Mouse (Mus musculus) lung, adult 18-20 months (tissue): Measurements from ENCODE around the gene Chaf1a.
"Not testable (repeated sequence)": the region's sequence is repeated elsewhere in the genome, so short reads cannot be mapped to it uniquely, and the experiment has no call there.

Experiments
- DNase-seq, 2 experiments: peaks; one replicate each; pipeline ENCODE4 v3.0.0; 2022; ENCODE audit warnings: mixed read lengths in 2 of 2

The Chaf1a gene

DNA sequence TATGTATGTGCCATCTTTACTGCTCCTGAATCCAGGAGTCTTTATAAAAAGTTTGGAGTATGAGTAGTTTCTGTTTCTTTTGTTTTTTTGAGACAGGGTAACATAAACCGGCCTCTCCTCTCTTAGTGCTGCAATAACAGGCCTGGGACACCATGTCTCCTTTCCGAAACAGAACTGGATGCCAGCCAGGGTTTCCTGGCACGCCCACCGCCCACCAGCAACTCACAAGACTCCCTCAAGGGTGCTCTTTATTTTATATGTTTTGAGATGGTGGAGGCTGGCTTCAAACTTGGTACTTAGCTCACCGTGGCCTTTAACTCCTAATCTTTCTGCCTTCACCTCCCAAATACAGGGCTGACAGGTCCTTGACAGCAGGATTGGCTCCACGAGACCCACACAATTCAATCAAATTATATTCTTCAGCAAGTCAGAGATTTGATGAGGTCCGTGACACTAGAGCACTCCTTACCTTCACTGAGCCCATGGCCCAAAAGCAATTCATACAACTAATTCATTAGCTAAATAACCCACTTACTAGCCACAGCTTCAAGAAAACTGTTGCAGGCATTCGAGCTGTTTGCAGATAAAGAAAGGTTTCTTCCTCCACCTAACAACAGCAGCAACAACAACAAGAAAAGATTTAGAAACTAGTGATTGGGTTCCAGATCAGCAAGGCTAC is 1.5 kb upstream of the Chaf1a start:
- no peak for DNase-seq

GRCm38 (mm10) chr17:56039345-56039744 is 894 bp upstream of the Chaf1a start:
- DNase-seq: no peak

GRCm38 (mm10) chr17:56040857-56041163 is 571 bp downstream of the Chaf1a start:
- no peak for DNase-seq

GRCm38 (mm10) chr17:56051369-56051768 is 11.1 kb downstream of the Chaf1a start:
- no peak for DNase-seq

DNA sequence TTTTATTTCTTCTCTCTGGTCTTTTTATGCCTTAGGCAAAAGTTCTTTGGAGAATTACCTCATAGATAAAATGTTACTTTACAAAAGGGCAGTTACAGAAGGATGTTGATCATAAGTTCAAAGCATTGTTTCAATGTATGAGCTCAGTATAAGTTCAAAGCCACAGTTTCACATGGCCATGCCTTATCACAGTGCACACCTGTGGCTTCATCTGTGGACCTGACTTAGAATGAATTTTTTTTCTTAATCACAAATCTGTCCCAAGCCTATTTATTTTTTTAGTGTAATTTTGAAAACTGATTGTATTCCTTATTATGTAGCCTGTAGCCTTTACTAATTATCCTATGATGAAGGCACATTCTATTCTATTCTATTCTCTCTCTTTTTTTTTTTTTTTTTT is 14.7 kb downstream of the Chaf1a start:
- DNase-seq: no peak

DNA sequence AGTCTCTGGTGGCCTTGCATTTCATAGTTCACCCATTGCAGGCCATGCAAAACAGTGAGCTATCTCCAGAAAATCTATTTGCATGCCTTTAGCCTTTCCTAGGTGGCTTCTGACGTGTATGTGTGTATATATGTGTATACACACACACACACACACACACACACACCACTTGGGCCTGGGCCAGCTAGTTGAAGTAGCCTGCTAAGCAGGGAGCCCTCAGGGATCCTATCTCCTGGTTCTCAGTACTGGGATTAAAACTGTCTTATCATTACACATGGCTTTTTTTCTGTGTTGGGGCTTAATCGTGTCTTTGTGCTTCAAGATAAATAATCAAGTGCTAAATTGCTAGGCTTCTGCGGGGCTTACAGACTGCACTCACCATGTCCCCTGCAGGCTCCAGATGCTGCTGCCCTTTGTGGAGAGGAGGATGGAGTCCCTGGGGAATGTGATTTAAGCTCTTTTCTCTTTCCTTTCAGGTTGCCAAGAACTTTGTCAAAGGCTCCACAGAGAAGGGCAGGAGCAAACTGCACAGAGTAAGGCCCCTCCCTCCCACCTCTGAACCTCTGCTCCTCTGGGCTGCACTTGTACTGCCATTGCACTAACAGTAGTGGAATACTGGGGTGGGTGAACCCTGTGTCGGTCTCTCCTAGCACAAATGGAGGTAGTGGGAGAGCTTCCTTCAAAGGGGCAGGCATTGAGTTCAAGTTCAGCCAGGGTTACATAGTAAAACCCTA is 15.9 kb downstream of the Chaf1a start:
- no peak for DNase-seq

- no peak for DNase-seq
These were observed 17.3 kb downstream of the Chaf1a start for GRCm38 (mm10) chr17:56057381-56058120.

GRCm38 (mm10) chr17:56062081-56062480 is 21.8 kb downstream of the Chaf1a start:
- DNase-seq: no peak

DNA sequence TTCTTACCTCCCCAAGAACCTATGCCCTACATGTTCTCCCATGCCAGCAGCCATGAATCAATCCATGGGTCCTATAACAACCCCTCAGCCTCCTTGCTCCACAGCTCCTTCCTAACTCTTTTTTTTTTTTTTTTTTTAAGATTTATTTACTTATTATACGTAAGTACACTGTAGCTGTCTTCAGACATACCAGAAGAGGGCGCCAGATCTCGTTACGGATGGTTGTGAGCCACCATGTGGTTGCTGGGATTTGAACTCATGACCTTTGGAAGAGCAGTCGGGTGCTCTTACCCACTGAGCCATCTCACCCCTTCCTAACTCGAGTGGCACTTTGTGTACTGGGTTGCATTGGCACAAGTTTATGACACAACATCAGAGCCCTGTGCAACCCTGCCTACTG is 25.5 kb downstream of the Chaf1a start:
- not testable (repeated sequence) for DNase-seq

DNA sequence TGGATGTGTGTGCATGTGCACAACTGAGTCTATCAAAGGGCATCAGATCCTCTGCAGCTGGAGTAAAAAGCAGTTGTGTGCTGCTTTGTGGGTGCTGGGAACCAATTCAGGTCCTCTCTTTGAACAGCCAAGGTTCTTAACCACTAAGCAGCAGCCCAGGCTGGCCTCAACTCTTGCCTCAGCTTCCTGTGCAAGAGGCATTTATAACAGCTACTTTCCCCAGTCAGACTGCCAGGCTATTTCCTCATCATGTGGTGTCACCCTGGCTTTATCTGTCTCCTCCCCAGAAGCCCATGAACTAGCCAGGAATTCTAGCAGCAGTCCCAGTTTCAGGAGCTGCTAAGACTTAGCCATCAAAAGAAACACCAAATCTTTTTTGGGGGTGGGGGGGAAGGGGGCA is 26.2 kb downstream of the Chaf1a start:
- DNase-seq: no peak

DNA sequence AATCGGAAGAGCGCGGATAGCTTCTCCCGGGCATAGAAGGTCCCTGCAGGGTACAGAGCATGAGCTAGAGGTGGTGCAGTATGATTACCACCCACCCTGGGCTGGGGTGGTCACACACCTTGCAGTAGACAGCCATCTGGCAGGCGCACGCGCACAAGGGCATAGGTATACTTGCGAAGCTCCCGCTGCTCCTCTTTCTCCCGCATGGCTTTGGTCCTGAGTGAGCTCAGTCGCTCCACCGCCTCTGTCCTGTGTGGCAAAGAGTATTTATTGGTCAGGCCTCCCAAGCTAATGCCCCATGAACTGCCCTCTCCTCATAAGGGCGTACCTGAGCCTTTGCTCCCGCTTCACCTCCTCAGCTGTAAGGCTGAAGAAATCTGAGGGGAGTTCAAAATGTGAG is 28.8 kb downstream of the Chaf1a start:
- DNase-seq: no peak

DNA sequence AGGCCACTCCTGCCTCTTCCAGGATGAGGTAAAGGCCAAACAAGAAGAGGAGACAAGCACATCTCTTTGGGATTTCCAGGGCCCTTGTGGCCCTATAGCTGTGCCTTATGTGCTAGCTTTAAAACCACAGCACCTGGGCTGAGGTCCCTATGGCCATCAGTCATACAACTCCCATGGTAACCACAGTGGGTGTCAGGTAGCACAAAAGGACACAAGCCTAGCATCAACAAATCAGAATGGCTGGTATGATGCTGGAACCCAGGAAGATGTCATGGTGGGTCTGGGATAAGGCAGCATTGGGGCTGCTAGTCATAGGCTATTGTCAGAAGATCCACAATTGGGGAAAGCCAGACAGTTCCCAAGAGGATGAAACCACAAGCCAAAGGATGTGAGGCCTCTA is 30.9 kb downstream of the Chaf1a start:
- no peak for DNase-seq

- DNase-seq: no peak
These were observed 32.0 kb downstream of the Chaf1a start for GRCm38 (mm10) chr17:56072243-56072642.

DNA sequence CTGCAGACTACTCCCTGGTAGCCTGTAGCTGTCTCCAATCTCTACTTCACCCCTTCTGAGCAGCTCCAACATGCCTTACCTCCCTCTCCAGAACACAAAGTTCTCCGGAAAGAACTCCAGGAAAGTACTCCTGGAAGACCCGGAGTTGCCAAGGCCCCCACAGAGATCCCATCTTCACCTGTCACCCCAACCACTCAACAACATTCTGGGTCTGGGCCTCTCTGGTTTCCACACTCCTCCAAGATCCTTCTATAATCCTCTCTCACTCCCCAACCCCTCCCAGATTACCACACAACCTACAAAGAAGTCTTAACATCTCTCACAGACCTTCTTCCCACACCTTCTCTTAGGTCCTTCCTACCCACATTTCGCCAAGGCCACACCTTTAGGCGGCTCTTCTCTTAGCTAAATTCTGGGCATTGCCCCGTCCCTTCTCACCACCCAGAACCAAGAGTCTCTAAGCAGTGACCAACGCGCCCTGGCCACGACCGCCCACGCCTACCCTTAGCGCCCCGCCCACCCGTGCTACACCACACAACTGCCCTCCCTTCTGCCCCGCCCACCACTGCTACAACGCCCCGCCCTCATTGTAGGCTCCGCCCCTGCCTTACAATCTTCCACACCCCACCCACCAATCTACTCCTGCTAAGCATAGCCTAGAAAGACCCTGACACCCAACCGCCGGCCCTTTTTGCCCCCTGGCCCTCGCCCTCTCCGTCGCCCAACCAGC is 34.0 kb downstream of the Chaf1a start:
- peak; percentile 84 to 91 for DNase-seq

DNA sequence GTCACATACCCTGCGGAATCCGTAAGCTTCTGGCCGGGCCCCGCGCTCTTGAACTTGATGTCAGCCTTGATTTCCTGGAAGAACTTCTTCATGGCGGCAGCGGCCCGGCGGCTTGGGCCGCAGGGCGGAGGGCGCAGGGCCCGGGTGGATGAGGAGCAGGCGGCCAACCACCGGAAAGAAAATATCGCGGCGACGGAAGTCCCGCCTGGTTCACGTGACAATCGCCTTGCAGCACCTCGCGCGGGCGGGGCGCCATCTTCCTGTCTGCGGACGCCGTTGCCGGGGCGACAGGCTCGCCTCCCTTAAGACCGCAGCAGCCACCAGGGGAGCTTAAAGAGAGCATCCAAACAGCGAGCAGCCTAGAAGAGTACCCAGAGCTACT is 34.6 kb downstream of the Chaf1a start, which contains the start of gene Ubxn6:
Gene Ubxn6 (minus strand): TSS at position 202 of the 382 bp plus-strand sequence.
- DNase-seq: peak; percentile 96 to 97

DNA sequence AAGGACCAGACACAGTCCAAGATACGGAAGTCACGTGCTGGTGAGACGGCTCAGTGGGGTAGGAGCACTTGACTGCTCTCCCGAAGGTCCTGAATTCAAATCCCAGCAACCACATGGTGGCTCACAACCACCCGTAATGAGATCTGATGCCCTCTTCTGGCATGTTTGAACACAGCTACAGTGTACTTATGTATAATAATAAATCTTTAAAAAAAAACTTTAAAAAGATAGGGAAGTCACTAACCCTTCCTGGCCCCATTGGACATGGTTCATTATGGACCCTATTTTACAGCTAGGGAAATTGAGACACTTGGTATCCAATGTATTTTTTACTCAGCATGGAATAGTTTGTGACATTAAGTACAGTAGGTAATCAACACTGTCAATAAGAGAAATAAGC is 37.3 kb downstream of the Chaf1a start:
- no peak for DNase-seq

- not testable (repeated sequence) for DNase-seq
These were observed 38.1 kb downstream of the Chaf1a start for GRCm38 (mm10) chr17:56078361-56078760.

GRCm38 (mm10) chr17:56078880-56079795 is 38.9 kb downstream of the Chaf1a start, which contains the start of gene Hdgfl2:
Hdgfl2 (plus strand) TSS chr17:56079634.
- DNase-seq: peak; percentile 100

DNA sequence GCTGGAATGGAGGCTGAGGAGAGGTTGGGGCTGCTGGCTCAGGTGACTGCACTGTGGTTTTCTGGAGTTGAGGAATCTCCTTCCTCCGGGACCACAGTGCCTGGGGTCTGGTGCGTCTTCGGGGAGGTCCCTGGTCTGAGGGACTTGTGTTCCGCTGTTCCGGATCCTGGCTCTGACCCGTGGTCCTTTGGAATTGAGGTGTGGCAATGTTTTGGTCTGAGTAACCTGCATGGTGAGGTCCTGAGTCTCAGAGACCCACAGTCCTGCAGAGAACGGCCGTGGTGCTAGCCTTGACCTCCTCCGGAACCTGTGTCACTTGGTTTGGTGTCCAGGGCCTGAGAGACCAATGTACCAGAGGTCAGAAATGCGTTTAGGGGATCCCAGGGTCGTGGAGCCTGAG is 39.7 kb downstream of the Chaf1a start:
- peak in 1 of 2 experiments; percentile 21 for DNase-seq

DNA sequence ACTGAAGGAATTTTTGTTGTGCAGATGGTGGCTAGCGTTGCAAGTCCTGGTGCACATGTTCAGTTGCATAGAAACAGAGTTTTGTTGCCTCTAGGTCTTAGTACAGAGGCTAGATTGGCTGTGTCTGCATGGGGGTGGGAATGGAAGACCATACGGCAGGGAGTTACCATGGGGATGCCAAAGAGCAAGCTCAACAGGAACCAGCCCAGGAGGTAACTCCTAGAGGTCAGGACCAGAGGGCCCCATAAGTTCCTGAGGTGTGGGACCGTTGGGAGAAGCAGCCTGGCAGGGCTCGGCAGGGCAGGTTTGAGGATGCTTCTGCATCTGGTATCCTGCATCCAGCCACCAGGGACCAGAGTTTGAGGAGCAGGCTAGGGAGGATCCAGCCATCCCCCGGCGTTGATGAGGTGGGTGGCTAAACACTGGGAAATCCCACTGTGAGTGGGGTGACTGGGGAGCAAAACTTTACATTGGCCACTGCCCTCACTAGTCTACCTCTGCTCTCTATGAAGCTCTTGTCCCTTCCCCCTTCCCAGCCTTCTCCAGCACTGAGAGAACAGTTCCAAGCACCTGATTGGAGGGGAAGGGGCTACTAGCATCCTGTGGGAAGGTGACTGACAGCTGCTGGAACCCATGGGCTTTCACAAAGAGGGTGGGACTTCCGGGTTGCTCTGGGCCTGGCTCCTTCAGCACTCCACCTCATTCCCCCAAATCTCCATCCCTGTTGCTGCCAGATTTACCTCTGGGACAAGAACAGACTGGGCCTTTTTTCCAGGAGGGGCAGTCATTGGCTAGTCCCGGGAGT is 40.7 kb downstream of the Chaf1a start:
- DNase-seq: no peak

GRCm38 (mm10) chr17:56092312-56092711 is 52.1 kb downstream of the Chaf1a start:
- DNase-seq: no peak
